Mouse (Mus musculus) adrenal gland, adult 2 months (tissue): ENCODE measurements around the gene Klhdc3. TPM values are rescaled to one million over a fixed set of nuclear protein-coding genes. Genes with fewer than 3 reads are reported as not detected.

Experiments used
- DNase-seq: peaks from one replicate; pipeline ENCODE4 v3.0.0; 2021
- polyA plus RNA-seq: library from polyadenylated mRNA; depleted of rRNA; stranded (reverse); fragments of >200 nt; gene quantifications from 2 replicates; pipeline ENCODE4 v1.2.3, GENCODE M21; 2012
- total RNA-seq, 2 experiments: library from RNA; stranded (reverse); gene quantifications; 2 replicates each; pipeline ENCODE4 v1.2.3; 2021

Gene Klhdc3
- total and polyA plus RNA-seq, 3 experiments, result 57.5 to 100 (median 64.0) TPM

GRCm38 (mm10) chr17:46702506-46702905, 21.8 kb upstream of the Klhdc3 start:
- DNase-seq, result no peak

DNA sequence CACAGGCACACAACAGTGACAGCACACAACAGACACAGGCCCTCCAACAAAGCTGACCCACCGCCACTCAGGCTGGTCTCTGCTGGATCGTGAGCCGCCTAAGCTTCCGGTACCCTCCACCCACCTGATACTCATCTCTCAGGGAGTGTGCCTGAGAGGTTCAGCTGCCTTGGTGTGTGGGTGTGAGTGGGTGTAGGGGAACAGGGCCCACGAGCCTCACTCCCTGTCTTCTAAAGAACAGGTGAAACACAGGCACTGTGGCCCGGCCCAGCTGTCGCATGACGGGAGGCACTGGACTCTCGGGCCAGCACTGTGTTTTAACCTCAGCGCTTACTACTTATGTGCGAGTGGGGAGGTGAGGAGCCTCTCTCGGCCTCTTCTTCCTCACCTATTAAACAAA, 21.4 kb upstream of the Klhdc3 start:
- no peak for DNase-seq

DNA sequence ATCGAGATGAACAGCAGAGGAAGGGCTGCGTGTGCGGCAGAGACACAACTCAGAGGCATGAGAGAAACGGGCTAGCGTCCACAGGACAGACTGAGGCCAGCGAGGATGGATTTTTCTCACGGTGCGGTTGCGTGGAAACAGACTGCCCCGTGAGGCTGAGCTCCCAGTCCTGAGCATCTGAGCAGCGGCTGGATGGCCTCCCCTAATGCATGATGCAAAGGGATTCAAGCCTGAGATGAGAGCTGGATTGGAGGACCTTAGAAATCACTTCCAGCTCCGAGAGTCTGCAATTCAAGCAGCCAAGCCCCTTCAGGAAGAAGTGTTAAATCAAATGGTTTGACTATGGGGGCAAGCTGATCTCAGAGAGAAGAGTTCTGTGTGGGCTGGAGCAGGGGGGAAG, 20.8 kb upstream of the Klhdc3 start:
- no peak for DNase-seq

GRCm38 (mm10) chr17:46699912-46700311, 19.2 kb upstream of the Klhdc3 start:
- no peak for DNase-seq

DNA sequence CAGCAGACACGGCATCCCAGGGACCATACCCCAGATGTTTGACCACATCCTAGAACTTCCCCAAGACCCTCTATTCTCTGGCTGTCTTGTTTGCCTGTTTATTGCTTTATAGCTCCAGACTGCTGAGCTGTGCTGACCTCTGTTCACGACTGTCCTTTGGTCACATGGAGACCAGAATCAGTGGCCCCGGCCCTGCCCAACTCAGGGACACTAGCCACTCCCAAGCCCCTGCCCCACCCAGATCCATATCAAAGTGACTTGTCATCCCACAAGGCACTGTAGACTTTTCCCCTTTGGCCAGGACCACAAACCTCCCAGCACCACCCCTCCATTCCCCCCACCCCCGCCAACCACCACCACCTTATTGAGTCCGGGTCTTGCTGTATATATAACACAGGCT, 18.5 kb upstream of the Klhdc3 start:
- no peak for DNase-seq

DNA sequence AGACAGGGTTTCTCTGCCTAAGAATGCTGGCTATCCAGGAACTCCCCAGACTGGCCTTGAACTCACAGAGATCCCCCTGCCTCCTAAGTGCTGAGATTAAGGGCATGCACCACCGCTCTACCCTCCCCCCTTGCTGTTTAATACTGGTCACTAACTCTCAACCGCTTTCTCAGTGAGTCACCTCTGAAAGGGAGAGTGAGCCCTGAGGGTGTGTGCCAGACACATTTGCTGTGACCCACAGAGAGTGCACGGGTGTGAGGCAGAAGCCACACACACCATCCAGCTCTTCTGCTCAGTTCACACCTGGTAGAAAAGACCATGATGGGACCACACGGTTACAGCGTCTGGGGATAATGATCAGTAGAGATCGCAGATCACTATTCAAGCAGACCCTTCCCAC, 17.8 kb upstream of the Klhdc3 start:
- DNase-seq, result no peak

DNA sequence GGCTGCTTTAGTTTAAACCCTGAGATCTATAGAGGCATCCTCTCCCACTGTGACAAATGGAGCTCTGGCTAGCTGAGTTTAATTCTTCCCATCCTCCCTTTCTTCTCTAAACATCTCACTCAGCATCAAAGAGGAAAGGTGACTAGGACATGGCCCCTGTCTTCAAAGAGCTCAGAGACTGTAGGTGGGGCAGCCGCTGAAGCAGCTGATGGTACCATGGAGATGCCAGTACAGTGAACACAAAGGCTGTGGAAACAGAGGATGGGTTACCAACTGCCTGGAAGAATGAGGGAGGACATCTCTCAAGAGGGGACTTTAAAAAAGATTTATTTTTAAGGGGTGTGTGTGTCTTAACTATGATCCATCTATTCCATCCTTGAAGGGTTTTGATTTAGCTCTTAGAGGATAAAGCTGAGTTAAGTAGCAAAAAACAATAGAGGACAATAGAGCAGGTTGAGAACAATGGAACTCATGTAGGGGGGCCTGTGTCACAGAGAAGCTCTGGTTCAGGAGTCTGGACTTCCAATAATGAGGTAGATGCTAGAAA, 13.9 kb upstream of the Klhdc3 start:
- DNase-seq, result no peak

DNA sequence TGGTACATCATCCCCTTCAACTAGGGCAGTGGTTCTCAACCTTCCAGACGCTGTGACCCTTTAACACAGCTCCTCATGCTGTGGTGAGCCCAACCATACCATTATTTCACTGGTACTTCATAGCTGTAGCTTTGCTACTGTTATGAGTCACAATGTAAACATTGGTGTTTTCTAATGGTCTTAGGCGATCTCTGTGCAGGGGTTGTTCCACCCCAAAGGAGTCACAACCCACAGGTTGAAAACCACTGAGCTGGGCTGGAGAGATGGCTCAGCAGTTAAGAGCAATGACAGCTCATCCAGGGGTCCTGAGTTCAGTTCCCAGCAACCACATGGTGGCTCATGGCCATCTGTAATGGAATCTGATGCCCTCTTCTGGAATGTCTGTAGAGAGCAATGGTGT, 10.7 kb upstream of the Klhdc3 start:
- no peak for DNase-seq

DNA sequence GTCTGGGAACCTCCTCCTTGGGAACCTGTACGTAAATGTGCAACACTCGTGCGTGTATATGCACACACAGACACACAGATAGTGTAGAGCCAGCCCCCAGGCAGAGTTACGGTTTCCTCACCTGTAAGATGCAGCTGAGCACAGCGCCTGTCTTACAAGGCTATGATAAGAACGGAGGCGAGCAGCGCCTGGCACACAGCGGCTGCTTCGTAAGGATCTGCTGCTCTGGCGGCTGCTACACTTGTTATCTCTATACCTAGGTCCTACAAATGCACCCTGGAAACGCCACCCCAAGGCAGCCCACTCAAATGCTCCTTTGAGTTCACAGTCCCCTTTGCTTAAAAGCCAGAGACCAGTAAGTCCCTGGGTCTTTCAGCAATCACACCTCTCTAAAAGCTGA, 10.0 kb upstream of the Klhdc3 start:
- DNase-seq, result no peak

- no peak for DNase-seq
Observed at GRCm38 (mm10) chr17:46685913-46686312, 5.2 kb upstream of the Klhdc3 start.

DNA sequence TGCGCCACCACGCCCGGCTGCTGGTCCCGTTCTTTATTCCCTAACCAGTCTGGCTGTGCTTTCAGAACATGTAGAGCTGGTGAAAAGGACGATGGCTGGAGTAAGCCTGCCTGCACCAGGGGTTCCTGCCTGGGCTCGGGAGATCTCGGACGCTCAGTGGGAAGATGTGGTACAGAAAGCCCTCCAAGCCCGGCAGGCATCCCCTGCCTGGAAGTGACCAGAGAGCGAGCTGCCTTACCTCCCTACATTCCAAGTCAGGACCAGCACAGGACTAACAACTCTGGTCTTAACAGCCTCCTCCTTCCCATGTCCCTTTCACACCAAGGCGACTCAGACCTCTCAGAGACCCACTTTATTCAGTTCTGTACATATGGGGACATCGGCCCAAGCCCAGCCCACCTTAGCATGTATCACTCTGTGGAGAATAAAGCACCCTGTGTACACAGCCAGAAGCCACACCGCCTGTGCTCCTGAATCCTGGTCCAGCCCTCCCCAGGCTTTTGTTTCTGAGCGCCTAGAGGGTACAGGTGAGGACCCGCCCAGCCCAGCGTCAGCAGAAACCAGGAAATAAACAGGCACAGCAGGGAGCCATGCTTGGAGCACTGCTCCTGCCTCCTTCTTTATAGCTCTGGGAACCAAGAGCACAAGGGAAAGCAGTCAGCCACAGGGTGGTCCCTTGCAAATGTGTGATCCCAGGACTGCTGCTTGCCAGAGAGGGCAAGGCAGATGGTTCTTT, 2.1 kb upstream of the Klhdc3 start:
- DNase-seq, result no peak

- DNase-seq, result no peak
Observed at GRCm38 (mm10) chr17:46681466-46682118, 878 bp upstream of the Klhdc3 start.

DNA sequence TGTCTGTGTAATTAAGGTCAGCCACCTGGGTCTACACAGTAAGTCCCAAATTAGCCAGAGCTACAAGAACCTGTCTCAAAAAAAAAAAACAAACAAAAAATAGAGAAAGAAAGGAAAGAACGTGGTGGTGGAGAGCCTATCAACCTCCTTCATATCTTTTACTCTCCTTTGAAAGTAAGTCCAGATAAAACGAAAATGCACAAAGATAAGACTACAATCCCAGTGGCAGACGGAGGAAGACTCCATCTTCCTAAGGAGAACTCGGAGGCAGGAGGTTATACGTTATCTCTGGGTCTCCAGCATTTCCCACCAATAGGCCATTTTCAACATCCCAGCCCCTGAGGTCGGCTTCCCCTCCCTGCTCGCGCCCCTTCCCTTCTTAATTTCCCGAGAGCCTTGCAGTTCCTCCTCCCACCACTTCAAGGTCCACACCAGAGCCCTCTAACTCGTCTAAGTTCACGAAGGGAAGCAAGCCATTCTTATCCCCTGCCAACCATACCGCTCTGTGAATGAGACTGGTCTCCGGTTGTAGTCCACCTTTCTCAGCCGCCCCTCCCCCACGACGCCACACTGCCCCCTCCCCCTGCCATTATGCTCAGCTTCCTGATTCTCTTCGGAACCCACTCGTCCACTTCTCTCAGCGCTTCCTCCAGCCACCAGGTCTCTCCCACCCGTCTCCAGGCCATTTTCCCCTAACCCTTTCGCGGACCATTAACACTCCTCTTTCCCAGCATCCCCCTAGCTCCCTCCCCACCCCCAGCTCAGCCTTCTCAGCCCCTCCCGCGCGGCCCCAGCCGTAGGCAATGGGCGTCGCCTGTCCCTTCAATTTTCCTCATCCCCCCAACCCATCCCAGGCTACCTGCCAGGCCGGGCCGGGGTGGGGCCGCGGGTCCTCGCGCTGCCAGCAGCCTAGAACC, 613 bp downstream of the Klhdc3 start:
- DNase-seq, result no peak

DNA sequence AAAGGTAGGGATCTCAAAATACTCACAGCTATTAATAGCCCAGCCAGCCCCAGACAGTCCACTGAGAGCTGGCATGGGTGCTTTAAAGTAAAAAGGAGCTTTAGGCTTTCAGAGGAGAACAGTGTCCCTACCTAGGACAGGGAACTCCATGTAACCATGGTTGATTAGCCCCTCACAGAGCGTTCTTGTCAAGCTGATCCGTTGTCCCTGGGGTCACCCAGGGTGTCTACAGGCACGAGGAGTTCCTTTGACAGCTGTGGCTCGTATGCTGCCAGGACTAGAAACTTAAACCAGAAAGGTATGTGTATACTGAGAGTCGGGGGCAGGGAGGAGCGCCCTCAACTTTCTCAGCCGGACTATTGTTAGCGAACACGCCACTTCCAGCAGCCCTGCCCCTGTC, 1.8 kb downstream of the Klhdc3 start:
- no peak for DNase-seq

GRCm38 (mm10) chr17:46678416-46678815, 2.3 kb downstream of the Klhdc3 start, which contains the start of gene Mea1:
TSS of gene Mea1 (plus strand) at chr17:46678793.
- no peak for DNase-seq

DNA sequence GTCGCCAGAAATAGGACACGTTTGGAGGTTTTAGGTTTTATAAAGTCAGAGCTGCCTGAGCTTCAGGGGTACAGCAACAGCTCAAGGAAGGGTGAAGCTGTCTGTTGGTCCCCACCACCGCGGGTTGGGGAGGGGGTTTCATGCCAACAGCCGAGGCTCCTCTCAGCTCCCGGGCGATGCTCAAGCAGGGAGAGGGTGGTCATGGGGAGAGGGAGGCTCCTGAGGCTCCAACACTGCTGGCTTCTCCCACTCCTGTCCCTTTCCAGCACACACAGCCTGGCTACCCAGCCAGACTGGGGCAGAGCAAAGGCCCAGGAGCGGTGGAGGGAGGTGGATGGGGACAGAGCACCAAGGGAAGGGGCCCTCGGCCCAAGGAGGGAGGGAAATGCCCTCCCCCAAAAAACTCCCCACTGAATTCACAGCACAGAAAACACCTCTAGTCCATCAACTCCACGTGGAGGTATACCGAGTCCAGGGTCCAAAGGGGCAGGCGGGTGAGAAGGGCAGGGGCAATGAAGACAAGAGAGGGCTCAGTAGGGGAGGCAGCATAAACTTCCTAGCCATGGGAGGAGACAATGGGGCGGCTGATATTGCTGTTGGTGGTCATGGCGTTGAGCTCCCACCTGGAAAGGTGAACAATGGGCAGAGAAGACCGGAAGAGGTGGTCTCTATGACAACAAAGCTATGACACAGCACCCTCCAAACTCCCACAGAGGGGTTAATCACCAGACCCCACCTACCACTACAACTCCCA, 6.0 kb downstream of the Klhdc3 start:
- DNase-seq, result no peak

- DNase-seq, result peak; percentile 94
Observed at GRCm38 (mm10) chr17:46673850-46674529, 6.7 kb downstream of the Klhdc3 start, which contains the start of gene Rrp36. TSS of gene Rrp36 (minus strand) at chr17:46674352.

DNA sequence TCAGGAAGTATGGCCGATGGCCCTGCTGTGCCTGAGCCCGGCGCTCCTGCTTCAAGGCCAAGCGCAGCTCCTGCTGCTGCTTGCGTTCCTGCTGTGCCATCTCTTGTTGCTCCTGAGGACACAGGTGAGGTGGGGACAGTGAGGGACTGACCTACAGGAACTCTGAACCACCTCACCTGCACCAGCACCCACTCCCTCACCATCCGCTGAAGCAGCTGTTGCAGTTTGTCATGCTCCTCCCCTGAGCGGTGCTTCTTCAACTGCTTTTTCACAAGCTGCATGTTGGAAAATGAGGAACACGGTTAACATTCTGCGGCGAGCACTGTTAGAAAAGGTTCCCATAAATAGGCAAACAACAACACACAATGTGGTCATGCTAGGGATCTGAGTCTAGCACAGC, 10.8 kb downstream of the Klhdc3 start:
- no peak for DNase-seq

GRCm38 (mm10) chr17:46667712-46668111, 13.0 kb downstream of the Klhdc3 start:
- DNase-seq, result peak; percentile 68

DNA sequence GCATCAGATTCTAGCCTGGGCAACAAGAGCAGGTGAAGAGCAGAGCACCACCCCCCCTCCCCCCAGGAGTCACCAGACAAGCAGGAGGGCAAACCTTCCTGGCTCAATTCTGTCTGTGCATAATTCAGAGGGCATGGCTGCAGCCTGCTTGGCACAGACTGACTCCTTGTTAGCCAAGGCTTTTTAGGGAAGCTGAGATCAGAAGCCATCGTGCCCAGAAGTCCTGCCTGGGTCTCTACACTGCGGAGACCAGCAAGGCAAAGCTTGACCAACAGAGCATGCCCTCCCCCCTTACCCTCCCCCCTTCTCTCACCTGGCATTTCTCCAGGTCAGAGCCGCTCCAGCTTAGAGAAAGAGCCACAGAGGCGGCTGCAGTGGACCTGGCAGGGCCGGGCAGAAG, 18.0 kb downstream of the Klhdc3 start:
- no peak for DNase-seq

DNA sequence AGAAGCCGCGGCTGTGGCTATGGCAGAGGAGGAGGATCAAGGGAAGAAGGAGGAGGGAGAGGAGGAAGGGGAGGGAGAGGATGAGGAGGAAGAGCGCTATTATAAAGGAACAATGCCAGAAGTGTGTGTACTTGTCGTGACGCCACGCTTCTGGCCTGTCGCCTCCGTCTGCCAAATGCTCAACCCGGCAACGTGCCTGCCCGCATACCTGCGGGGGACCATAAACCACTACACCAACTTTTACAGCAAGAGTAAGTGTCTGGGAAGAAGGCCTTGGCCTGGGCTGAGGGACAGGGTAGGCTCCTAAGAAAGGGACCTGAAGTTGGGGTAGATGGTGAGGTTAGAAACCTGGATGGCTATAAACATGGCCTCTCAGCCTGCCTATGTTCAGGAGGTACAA, 18.7 kb downstream of the Klhdc3 start:
- no peak for DNase-seq
